Mouse (Mus musculus) bone marrow, adult 2 months (tissue): Measurements from ENCODE around the gene Xlr5b. TPM values are rescaled to one million over a fixed set of nuclear protein-coding genes. Genes with fewer than 3 reads are reported as not detected.
"Not testable (repeated sequence)": the region's sequence is repeated elsewhere in the genome, so short reads cannot be mapped to it uniquely, and the experiment has no call there.

Experiments
- H3K27ac ChIP-seq: fragments of 200-500 bp; 2 replicates; pipeline ENCODE4 v1.5.1; 2012; ENCODE audit warnings: low read depth, mild to moderate bottlenecking, control low read depth, inconsistent platforms, low read length; ENCODE audit not compliant: control insufficient read depth, poor library complexity, insufficient read depth
- H3K4me1 ChIP-seq: fragments of 200-500 bp; 2 replicates; pipeline ENCODE4 v1.6.1; 2011; ENCODE audit warnings: low read length; ENCODE audit not compliant: control insufficient read depth, insufficient read depth
- H3K4me3 ChIP-seq: fragments of 200-500 bp; replicated peaks from 2 replicates; pipeline ENCODE3; 2011; ENCODE audit warnings: mild to moderate bottlenecking, low read depth, low read length, control low read depth; ENCODE audit not compliant: control insufficient read depth
- WGBS: fragments of 180-500 bp; shearing (Covaris S2); methylation state at CpG from one replicate; pipeline ENCODE4 v1.1.7; 2018; 5-methylcytosine and 5-hydroxymethylcytosine counted together
- polyA plus RNA-seq: library from polyadenylated mRNA; stranded (reverse); fragments of >200 nt; gene quantifications from 2 replicates; pipeline ENCODE4 v1.2.4, GENCODE M21; 2011; ENCODE audit warnings: low replicate concordance; ENCODE audit not compliant: missing spikeins, insufficient read depth, insufficient read length

The Xlr5b gene
- not detected in 2 replicates for polyA plus RNA-seq

DNA sequence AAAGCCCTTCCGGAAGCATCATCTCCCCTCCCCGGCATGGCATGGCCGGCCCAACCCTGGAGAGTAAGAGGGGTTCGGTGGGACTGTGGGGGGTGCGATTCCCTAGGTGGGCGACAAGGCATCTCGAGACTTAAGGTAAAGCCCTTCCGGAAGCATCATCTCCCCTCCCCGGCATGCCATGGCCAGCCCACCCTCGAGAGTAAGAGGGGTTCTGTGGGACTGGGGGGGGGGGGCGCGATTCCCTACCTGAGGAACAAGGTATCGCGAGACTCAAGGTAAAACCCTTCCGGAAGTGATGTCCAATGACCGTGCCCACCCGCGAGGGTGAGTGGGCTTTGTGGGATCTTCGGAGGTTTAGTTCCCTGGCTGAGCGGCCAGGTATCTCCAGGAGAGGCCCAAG is at the start of gene Xlr5b:
Gene Xlr5b, plus strand, starts transcription at position 301 of the 400 bp plus-strand sequence.
- no CpG with 5 or more reads among the region's 20 CpGs for WGBS
- H3K4me3 ChIP-seq, H3K27ac ChIP-seq, H3K4me1 ChIP-seq: not testable (repeated sequence)

DNA sequence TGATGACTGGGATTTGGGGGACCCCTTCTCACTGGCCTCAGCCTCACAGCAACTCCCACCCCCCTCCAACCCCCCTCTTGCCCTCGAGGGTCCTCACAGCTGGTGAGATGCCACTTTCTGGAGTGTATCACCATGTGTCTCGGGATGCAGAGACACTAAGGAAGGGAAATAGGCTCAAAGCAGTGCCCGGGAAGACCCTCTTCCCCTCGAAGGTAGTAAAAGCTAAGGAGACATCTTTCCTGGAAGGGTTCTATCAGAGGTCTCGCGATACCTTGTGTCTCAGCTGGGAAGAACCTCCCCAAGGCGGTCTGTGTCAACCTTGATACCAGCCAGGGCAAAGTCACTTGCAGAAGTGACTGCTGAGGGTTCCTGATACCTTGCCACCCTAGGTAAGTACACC is 31.8 kb upstream of the Xlr5b start, which contains the start of gene Gm14685:
Gene Gm14685, plus strand, starts transcription at position 301 of the 400 bp plus-strand sequence.
- no CpG with 5 or more reads among the region's 7 CpGs for WGBS
- not testable (repeated sequence) for H3K4me1 ChIP-seq, H3K27ac ChIP-seq, H3K4me3 ChIP-seq

DNA sequence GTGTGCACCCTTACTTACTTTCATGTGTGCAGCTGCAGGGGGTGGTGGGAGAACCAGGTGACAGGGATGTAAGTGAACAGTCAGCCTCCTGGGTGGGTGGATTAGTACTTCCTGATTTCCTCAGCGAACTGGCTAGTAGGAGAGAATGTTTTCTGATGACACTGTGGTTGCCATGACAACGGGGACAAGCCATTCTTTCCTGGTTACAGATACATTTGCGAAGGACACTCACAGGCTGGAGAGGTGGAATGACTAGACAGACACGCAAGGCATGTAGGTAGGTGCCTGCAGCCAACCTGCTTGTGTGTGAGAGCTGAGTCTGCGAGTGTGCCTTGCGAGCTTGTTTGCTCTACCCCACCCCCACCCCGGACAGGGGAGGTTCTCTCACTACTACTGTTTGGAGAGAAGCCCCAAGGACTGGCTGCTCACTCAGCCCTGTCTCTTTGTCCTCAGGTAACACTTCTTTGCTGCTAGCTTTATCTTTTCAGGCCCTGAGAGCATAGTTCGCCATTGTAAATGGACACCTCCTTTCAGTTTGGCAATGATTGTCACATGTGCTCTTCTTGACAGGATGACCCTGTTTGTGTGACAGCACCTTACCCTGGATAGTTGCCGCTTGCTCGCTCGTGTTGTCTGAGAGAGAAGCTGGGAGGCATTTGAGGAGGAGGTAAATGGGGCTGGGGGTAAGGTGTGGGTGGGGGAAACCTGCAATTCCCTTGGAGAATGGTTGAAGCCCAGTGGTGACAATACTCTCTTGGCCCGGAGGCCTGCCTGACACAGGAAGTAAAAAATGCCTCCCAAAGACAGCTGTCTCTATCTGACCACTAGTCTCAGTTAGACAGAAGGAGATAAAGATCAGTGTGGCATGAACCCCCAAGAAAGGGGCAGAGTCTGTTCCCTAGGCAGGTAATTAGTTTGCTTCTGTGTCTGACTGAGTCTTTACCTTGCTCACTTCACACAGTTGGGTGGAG is 25.5 kb upstream of the Xlr5b start:
- H3K27ac ChIP-seq, H3K4me3 ChIP-seq, H3K4me1 ChIP-seq: not testable (repeated sequence)
- no CpG with 5 or more reads among the region's 12 CpGs for WGBS

DNA sequence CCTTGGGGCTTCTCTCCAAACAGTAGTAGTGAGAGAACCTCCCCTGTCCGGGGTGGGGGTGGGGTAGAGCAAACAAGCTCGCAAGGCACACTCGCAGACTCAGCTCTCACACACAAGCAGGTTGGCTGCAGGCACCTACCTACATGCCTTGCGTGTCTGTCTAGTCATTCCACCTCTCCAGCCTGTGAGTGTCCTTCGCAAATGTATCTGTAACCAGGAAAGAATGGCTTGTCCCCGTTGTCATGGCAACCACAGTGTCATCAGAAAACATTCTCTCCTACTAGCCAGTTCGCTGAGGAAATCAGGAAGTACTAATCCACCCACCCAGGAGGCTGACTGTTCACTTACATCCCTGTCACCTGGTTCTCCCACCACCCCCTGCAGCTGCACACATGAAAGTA is 5.4 kb upstream of the Xlr5b start:
- not testable (repeated sequence) for H3K4me1 ChIP-seq, H3K4me3 ChIP-seq, H3K27ac ChIP-seq
- no CpG with 5 or more reads among the region's 7 CpGs for WGBS

DNA sequence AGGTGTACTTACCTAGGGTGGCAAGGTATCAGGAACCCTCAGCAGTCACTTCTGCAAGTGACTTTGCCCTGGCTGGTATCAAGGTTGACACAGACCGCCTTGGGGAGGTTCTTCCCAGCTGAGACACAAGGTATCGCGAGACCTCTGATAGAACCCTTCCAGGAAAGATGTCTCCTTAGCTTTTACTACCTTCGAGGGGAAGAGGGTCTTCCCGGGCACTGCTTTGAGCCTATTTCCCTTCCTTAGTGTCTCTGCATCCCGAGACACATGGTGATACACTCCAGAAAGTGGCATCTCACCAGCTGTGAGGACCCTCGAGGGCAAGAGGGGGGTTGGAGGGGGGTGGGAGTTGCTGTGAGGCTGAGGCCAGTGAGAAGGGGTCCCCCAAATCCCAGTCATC is 754 bp downstream of the Xlr5b start, which contains the start of gene DXBay18:
Gene DXBay18, minus strand, starts transcription at position 101 of the 400 bp plus-strand sequence.
- H3K4me3 ChIP-seq, H3K4me1 ChIP-seq, H3K27ac ChIP-seq: not testable (repeated sequence)
- WGBS: no CpG with 5 or more reads among the region's 7 CpGs

DNA sequence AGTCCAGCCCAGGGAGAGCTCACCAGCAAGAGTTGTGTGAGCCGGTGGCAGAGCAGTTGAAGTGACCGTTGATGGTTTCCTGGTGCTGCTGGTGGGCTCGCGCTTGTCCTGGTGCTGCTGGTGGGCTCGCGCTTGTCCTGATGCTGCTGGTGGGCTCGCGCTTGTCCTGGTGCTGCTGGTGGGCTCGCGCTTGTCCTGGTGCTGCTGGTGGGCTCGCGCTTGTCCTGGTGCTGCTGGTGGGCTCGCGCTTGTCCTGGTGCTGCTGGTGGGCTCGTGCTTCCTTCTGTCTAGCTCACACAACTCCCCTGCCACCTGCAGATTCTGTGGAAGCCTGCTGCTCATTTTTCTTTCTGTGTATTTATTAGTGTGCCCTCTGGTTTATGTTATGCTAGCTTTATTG is 28.3 kb downstream of the Xlr5b start, which contains the start of gene Spin2d:
Gene Spin2d, minus strand, starts transcription at position 101 of the 400 bp plus-strand sequence.
- H3K27ac ChIP-seq, H3K4me1 ChIP-seq, H3K4me3 ChIP-seq: not testable (repeated sequence)
- 68% methylated on average over 2 of the region's 15 CpGs for WGBS

DNA sequence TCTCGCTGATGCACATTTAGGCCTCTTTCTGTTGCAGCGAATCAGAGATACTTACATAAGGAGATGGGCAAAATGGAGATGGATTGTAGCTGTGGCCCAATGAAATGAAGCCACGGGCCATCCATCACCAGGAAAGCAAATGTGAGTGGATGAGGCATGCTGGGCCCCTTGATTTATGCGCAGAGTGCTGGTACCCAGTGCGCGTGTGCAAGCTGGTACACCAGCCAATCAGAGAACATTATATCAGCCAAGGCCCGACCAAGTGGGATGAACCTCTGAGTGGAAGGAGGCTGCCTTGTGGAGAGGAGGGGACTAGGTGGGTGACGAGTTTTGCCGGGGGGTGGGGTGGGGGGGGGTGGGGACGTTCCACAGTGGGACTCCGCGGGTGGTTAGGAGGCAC is 43.3 kb downstream of the Xlr5b start, which contains the start of gene Xlr3b:
Gene Xlr3b, plus strand, starts transcription at position 274 of the 400 bp plus-strand sequence.
- H3K4me1 ChIP-seq, H3K27ac ChIP-seq, H3K4me3 ChIP-seq: not testable (repeated sequence)
- WGBS: 65% methylated on average over 12 of the region's 12 CpGs

Other genes with a start within 250 kb of the Xlr5b start
- gene Cetn2, start 230.4 kb upstream of the Xlr5b start, polyA plus RNA-seq: 14.3 and 20.8 TPM in 2 replicates
- gene Nsdhl, start 230.2 kb upstream of the Xlr5b start, polyA plus RNA-seq: 4.9 and 8.6 TPM in 2 replicates
- 0.42 TPM in 1 of 2 replicates, not detected in the other for gene Zfp185, start 161.5 kb upstream of the Xlr5b start, polyA plus RNA-seq
- not detected in 2 replicates for gene Pnma5, start 111.7 kb upstream of the Xlr5b start, polyA plus RNA-seq
- gene Pnma3, start 84.0 kb upstream of the Xlr5b start, polyA plus RNA-seq: not detected in 2 replicates
- 2.2 and 10.0 TPM in 2 replicates for gene Xlr4a, start 66.3 kb upstream of the Xlr5b start, polyA plus RNA-seq
- gene Xlr3a, start 51.7 kb upstream of the Xlr5b start, polyA plus RNA-seq: 3.3 TPM in 1 of 2 replicates, not detected in the other
- not detected in 2 replicates for gene Gm14685, start 31.7 kb upstream of the Xlr5b start, polyA plus RNA-seq
- not detected in 2 replicates for gene DXBay18, start 654 bp downstream of the Xlr5b start, polyA plus RNA-seq
- gene Spin2d, start 28.2 kb downstream of the Xlr5b start, polyA plus RNA-seq: not detected in 2 replicates
- 5.4 TPM in 1 of 2 replicates, not detected in the other for gene Xlr3b, start 43.4 kb downstream of the Xlr5b start, polyA plus RNA-seq
- 3.9 and 26.1 TPM in 2 replicates for gene Xlr4b, start 65.5 kb downstream of the Xlr5b start, polyA plus RNA-seq
- 1.4 and 2.0 TPM in 2 replicates for gene F8a, start 79.5 kb downstream of the Xlr5b start, polyA plus RNA-seq
- gene Xlr4c, start 94.3 kb downstream of the Xlr5b start, polyA plus RNA-seq: 4.2 TPM in 1 of 2 replicates, not detected in the other
- 0.88 TPM in 1 of 2 replicates, not detected in the other for gene Xlr3c, start 116.6 kb downstream of the Xlr5b start, polyA plus RNA-seq
- gene Xlr5a, start 144.2 kb downstream of the Xlr5b start, polyA plus RNA-seq: not detected in 2 replicates
- gene Xlr5c, start 144.2 kb downstream of the Xlr5b start, polyA plus RNA-seq: not detected in 2 replicates
- not detected in 2 replicates for gene Gm45015, start 188.0 kb downstream of the Xlr5b start, polyA plus RNA-seq
- 1.7 and 3.4 TPM in 2 replicates for gene Zfp275, start 193.8 kb downstream of the Xlr5b start, polyA plus RNA-seq
- not detected in 2 replicates for gene Gm18336, start 249.9 kb downstream of the Xlr5b start, polyA plus RNA-seq